Mouse (Mus musculus): ENCODE results near the gene 1700125H20Rik.

GRCm38 (mm10) chr11:85211151-85211550 is 40.9 kb downstream of the 1700125H20Rik start:
- no peak for TF ChIP-seq CTCF (IDR thresholded peaks at IDR 0.05; ENCODE audit: low read depth, low read length)
- TF ChIP-seq POLR2A (IDR thresholded peaks at IDR 0.05; ENCODE audit: extremely low read depth, insufficient read depth, low read length) = no peak
